Mouse (Mus musculus): ENCODE results near the gene Hist1h2be. TPM values are rescaled to one million over a fixed set of nuclear protein-coding genes. Genes with fewer than 3 reads are reported as not detected.
"Not testable (repeated sequence)": the region's sequence is repeated elsewhere in the genome, so short reads cannot be mapped to it uniquely, and the experiment has no call there.

Hist1h2be gene
- total RNA-seq, 2 experiments from 2014 or later, result 39.8 to 202 TPM

DNA sequence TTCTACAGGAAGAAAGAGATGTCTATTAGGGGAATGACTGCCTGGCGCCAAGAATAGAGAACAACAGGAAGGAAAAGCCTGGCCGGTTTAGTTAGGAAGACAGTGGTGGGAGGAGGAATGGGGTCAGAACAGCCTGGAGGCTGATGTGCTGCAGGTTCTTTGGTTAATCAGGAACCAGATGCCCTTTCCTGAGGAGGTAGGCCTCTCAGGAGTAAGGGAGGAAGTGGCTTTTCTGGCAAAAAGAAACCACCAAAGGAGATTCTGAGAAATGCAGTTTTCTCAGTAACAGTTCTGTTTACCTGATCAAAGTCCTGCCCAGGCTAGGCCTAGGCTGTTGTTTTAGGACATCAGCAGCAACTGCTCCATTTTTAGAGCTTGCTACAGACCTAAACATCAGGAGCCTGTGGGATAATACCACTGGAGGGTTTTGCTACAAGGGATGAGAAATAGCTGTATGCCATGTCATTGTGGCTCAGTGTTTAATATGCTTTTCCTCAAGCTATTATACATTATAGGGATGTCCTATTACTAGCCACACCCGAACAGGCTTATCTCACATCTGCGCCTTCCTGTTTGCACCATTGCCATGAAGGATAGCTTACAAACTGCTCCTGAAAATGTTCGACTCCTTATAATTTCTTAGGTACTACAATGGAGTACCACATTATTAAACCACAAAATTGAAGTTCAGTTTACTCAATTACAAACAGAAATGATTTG is 27.7 kb downstream of the Hist1h2be start:
- peak; percentile 57 for ATAC-seq (replicated peaks; ENCODE audit: low FRiP score, poor library complexity, severe bottlenecking)

DNA sequence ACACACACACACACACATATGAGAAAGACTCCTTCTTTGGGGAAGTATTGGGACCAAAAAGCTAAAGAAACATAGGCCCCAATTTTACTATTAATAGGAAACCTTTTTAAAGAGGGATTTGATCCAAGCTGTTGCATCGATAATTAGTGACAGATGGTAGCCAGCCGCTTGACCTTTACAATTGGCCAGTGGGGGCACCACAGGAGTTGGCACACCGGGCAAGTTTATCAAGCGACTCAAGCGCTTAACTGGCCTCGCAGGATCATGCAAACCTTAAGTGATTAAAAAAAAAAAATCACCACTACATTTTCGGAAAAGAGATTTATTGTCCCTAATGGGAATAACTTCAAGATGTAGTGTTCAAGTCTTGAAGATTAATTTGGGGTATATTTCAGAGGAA is 28.3 kb downstream of the Hist1h2be start:
- no peak for ATAC-seq (replicated peaks; ENCODE audit: low FRiP score, poor library complexity, severe bottlenecking)

DNA sequence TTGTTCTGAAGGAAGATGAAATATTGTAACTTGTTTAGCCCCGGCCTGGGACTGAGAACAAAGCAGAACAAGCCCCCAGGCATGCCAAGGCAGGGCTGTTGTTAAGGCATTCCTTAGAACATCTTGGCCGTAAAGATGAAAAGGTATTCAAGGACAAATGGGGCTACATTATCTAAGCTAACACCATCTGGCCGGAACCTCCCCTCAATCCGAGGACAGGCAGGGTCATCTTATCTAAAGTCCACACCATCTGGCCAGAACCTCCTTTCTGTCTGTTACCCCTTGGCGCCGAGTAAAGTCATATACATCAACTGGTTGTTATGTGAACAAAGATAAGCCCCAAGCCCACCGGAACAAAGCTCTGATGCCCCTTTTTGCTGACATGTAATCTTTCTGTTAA is 29.0 kb downstream of the Hist1h2be start:
- ATAC-seq (replicated peaks; ENCODE audit: low FRiP score, poor library complexity, severe bottlenecking), result not testable (repeated sequence)

DNA sequence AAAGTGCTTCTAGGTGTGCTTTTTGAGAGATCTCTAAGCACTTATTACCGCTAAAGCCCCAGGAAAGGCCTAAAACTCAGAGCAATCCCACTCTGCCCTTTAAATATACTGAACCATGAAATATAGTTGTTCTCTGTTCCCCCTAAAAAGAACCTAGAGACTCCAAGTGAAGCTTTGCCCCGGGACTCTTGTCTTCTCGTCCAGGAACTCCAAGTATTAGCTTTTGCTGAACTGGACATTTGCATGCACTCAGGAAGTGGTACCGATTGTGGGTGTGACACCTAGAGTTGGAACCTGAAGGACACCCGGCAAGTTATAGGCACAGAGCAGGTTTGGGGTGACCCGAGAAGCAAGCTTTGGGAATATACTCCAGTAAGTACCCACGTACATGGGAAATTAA is 29.7 kb downstream of the Hist1h2be start:
- no peak for ATAC-seq (replicated peaks; ENCODE audit: low FRiP score, poor library complexity, severe bottlenecking)

DNA sequence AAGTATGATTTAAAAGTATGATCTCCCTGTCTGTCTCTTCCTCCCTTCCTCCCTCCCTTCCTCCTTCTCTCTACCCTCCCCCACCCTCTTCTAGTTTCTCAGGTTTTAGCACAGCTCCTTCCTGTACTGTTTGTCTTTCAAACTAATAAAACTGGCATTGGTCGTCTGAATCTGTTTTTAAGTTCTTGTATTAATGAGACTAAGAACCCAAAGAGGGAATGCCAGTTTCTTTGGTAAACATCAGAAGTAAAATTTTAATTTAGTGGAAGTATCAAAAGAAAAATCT is 34.0 kb downstream of the Hist1h2be start:
- 0 out of 2 replicates have a peak, but pooled peaks have one; percentile 1 for ATAC-seq (replicated peaks; ENCODE audit: low FRiP score, poor library complexity, severe bottlenecking)

DNA sequence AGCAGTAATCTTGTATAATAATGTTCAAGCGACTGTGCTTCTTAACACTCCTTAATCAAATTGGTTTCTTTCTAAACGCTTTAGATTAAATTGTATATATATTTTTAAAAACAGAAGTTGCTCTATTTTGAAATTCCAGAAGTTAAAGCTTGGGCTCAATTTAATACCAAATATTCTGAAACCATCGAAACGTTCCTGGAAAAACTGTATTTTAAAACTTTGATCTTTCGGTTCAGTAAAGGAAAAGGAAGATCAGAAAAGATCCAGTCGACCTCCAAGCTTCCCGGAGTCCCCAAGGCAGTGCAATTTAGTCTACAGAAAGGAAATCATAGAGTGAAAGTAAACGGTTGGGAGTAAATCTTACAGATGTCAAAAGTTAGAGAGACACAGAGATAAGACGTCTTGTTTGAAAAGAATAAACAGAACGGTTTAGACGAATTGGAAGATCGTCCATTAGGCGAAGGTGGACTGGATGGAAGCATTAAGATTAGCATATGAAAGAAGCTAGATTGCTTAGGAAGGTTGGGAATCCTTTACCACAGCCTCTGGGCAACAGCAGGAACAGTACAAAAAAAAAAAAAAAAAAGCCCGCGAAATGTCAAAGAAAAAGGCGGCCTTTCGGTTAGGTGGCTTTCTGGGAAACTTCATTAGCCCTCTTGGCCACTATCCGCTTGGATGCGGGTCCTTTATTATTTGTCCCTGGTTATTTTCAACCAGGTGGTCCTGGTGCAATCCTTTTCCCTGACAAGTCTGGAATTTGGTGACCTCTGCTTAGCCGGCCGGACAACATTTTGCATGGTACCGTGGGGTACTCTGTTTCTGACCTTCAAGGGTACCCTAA is 34.6 kb downstream of the Hist1h2be start:
- peak; percentile 26; the same call in 1 of the 2 replicates for ATAC-seq (replicated peaks; ENCODE audit: low FRiP score, poor library complexity, severe bottlenecking)

DNA sequence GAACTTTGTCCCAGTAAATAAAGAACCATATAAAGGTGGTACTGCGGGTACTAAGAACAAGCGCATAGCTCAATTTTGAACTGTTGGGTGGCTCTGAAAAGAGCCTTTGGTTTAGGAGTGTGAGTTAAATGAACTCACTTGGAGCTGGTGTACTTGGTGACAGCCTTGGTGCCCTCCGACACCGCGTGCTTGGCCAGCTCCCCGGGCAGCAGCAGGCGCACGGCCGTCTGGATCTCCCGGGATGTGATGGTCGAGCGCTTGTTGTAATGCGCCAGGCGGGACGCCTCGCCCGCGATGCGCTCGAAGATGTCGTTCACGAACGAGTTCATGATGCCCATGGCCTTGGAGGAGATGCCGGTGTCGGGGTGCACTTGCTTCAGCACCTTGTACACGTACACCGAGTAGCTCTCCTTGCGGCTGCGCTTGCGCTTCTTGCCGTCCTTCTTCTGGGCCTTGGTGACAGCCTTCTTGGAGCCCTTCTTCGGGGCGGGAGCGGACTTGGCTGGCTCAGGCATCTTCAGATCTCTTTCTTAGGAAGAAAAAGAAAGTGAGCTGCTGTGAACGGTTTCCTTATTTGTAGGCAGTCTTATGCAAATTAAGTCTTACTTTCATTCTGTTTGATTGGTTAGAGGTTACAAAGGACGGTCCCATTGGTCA is 35.4 kb downstream of the Hist1h2be start:
- ATAC-seq (replicated peaks; ENCODE audit: low FRiP score, poor library complexity, severe bottlenecking), result peak; percentile 68

DNA sequence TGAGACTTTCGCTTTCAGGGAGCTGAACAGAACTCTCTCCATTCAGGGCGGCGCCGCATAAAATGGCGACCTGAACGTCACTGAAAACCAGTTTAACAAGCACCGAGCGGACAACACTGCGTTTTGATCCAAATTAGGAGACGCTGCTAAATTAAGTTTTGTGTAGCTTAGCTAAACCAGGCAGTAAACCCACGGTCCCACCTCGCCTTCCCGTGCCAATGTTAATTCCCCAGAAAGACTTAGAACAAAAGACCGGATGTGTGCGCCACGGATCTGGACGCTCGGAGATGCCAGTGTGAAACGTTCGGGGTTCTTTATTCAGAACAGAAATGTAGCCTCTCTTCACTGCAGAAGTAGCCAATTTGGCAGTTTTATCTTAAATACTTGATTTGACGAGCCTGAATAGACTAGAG is 35.9 kb downstream of the Hist1h2be start:
- ATAC-seq (replicated peaks; ENCODE audit: low FRiP score, poor library complexity, severe bottlenecking), result peak; percentile 36

DNA sequence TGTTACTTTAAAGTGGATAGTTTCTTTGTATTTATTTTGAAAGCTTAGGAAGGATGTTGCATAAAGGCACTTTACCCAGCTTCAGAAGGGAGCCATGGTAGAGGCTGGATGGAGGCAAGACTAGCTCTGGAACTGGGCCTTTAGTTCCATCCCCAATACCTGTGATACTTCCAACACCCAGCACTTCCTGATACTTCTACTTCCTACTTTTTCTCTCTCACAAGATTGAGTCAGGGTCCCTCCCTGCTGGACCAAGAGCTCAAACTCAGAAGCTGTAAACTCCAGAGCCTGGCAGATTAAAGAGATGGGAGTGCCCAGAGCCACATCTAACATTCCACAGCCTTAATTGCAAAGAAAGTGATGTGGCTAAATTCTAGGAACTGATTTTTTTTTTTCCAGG is 36.6 kb downstream of the Hist1h2be start:
- no peak for ATAC-seq (replicated peaks; ENCODE audit: low FRiP score, poor library complexity, severe bottlenecking)

DNA sequence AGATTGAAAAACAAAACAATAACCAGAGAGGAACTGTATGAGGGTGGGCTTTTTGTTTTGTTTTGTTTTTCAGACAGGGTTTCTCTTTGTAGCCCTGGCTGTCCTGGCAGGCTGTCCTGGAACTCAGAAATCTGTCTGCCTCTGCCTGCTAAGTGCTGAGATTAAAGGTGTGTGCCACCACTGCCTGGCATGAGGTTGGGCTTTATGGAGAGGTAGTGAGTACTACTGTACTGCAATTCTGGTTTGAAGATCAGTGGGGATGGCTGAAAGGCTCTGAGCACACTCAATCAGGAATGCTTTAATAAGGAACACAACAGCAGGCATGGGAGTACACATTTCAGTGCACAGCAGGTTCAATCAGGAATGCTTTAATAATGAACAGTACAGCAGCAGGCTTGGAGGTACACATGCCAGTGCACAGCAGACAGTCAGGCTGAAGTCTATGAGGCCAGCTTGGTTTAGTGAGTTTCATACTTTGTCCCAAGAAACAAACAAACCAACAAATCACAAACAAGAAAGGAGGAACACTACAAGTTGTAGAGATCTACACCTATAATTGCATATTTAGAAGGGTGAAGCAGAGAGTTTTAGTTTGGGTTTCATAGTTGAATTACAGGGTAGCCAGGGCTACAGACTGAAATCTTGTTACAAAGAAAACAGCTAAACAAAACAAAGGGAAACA is 37.4 kb downstream of the Hist1h2be start:
- no peak for ATAC-seq (replicated peaks; ENCODE audit: low FRiP score, poor library complexity, severe bottlenecking)

DNA sequence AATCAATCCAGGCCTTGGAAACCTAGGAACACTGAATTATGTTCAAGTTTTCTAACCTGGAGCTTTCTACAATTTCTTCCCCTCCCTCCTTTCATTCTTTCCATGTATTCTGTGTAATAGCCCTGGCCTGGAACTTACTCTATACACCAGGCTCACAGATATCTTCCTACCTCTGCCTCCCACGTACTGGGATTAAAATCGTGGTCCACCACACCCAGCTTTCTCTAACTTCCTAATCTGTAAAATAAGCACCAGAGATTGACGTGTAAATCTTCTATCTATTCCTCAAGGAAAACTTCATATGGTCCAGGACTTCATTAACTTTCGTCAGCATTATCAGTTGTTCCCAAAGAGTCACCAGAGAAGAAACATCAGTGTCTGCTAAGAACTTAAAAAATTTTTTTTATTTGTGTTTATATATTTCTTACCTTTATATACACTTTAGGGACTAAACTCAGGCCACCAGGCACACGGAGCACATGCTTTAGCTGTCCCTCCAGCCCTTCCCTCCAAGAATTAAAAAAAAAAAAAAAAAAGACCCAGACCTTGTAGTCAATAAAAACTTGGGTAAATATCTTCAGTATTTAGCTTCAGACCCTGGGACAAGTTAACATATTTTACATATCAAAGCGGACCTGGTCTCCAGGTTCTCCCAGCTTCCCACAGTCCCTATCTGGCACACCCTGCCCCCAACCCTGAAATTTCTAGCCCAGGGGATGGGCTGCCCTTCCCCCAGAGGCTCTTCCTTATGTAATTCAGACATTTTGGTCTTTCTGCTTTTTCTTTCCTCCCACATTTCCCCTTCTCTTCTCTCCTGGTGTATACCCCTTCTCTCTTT is 38.5 kb downstream of the Hist1h2be start:
- peak; percentile 15 for ATAC-seq (replicated peaks; ENCODE audit: low FRiP score, poor library complexity, severe bottlenecking)

DNA sequence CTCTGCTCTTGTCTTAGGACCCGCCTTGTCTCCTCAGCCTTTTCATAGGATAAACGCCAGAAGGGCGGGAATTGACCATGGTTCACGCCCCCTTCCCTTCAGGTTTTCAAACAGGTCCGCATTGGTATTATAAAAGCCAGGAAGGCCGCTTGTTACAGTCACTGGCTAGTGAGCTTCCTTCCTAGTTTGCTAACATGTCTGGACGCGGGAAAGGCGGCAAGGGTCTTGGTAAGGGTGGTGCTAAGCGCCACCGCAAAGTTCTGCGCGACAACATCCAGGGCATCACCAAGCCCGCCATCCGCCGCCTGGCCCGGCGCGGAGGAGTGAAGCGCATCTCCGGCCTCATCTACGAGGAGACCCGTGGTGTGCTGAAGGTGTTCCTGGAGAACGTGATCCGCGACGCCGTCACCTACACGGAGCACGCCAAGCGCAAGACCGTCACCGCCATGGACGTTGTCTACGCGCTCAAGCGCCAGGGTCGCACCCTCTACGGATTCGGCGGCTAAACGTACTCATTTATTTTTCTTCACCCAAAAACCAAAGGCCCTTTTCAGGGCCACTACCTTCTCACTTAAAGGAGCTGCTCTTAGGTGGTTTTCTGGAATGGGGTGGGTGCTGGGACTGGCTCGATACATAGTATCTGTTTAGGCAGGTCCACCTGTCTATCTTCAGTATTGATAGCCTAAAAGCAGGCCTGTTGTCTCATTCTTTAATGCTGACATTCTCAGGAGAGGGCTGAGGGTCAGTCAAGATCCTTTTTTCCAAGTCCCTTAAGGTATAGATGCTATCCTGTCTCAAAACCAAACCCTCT is 39.3 kb downstream of the Hist1h2be start, which contains the start of gene Hist1h4d:
Gene Hist1h4d (plus strand): TSS at position 191 of the 811 bp plus-strand sequence.
- peak; percentile 59 for ATAC-seq (replicated peaks; ENCODE audit: low FRiP score, poor library complexity, severe bottlenecking)

DNA sequence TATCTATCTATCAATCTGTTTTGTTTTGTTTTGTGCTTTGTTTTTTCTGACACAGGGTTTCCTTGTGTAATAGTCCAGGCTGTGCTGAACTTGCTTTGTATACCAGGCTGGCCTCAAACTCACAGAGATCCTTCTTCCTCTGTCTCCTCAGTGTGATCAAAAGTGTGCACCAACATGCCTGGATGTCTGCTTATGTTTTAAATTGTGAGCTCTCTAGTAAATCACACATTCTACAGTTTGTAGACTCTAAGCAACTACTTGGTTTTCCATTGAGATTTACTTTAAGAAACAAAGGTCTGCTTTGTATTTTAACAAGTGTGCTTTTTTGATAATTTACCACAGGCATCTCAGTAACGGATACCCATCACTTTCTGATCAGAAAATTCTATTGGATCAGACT is 43.1 kb downstream of the Hist1h2be start:
- no peak for ATAC-seq (replicated peaks; ENCODE audit: low FRiP score, poor library complexity, severe bottlenecking)

DNA sequence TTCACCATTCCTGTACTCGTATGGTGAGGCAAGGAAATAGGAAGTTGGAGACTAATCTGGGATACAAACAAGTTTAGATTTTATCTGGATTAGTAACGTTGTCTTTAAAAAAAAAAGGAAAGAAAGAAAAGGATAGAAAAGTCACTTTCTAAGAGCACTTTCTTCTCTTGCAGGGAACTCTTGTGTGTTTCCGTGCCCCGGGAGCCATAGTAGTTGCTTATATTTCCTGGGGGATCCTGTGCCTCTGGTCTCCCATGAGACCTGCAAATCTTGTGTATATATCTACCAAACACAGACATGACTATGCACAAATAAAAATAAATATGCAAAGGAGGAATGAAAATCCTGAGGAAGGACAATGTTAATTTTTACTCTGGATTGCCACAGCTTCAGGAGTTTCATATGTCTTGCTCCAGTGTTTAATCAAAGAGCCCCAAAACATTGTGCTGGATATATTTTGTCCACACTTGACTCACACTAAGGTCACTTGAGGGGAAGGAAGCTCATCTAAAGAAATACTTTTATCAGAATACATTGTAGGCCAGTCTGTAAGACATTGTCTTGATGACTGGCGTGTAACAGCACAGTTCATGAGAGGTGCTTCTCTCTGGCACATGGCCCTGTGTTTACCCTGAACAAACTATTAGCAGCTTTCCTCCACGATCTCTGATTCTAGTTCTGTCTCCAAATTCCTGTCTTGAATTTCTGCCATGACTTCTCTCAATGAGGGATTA is 43.9 kb downstream of the Hist1h2be start:
- no peak for ATAC-seq (replicated peaks; ENCODE audit: low FRiP score, poor library complexity, severe bottlenecking)

DNA sequence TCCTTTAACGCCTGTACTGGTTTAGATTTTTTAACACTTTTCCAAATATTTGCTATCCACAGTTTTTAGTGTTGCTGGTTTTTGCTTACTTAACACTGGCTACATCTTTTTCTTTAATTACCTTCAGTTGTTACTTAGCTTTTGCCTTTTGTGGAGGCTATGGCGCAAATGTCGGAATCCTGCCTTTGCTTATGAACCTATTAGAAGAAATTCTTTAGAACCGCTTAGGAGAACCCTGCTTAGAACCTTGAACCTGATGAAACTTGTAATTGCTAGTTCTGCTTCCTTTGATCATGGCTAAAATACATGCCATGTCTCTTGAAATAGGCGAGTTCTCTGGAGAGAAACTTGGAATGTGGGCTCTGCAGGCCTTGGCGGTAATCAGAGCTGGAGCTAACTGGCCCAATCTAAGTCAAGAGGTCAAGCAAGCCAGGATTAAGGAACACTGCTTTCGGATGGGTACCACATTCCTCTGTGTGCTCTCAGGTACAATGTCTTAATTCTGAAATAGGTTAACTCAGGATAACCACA is 44.5 kb downstream of the Hist1h2be start:
- peak; percentile 7; the same call in 1 of the 2 replicates for ATAC-seq (replicated peaks; ENCODE audit: low FRiP score, poor library complexity, severe bottlenecking)

DNA sequence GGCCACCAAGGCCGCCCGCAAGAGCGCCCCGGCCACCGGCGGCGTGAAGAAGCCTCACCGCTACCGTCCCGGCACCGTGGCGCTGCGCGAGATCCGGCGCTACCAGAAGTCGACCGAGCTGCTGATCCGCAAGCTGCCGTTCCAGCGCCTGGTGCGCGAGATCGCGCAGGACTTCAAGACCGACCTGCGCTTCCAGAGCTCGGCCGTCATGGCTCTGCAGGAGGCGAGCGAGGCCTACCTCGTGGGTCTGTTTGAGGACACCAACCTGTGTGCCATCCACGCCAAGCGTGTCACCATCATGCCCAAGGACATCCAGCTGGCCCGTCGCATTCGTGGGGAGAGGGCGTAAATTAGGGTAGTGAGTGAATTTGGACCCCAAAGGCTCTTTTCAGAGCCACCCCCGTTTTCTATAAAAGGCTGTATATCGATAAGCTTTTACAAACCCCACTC is 45.0 kb downstream of the Hist1h2be start:
- not testable (repeated sequence) for ATAC-seq (replicated peaks; ENCODE audit: low FRiP score, poor library complexity, severe bottlenecking)

DNA sequence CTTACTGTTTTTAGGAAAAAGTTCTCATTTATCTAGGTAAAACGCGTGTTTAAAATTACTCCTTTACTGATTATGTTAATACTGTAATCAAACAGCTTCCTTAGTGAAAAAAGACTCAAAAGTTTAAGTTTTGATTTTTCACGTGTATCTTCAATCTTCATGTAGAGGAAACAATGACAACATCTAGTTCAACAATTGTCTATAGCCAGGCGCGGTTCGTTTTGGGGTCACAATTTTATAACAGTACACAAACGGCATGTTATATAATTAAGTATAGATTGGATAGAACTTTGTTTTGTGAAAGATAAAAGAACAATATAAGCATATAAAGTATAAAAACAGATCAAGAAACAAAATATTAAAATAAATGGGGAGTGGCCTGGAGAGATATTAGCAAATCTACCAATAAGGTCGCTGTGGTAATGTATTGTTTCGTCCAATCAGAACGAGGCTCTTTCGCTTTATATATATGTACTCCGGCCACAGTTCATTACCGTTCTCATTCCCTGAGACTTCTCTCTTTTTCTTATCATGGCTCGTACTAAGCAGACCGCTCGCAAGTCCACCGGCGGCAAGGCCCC is 45.6 kb downstream of the Hist1h2be start, which contains the start of gene Hist1h3d:
Gene Hist1h3d (plus strand): TSS at position 493 of the 581 bp plus-strand sequence.
- peak; percentile 55 for ATAC-seq (replicated peaks; ENCODE audit: low FRiP score, poor library complexity, severe bottlenecking)
